Mouse (Mus musculus) kidney, adult 2 months (tissue): ENCODE measurements at regions not wholly inside any gene's neighbourhood (a gene's known extent, or its start where the extent isn't known, plus 50 kb on each side); places are given as distances from the start of the nearest gene placed in this dataset.

ENCODE experiments used
- CTCF ChIP-seq: fragments of 200-500 bp; conservative IDR thresholded peaks from 2 replicates; pipeline ENCODE4 v1.5.1; 2011; ENCODE audit warnings: low read depth, mild to moderate bottlenecking, control low read depth, low read length, moderate library complexity, mixed read lengths; ENCODE audit not compliant: insufficient read depth, insufficient read length
- POLR2A ChIP-seq: fragments of 200-500 bp; IDR thresholded peaks from one replicate; pipeline ENCODE4 v1.6.1; 2011; ENCODE audit warnings: low read depth, low read length, control low read depth

DNA sequence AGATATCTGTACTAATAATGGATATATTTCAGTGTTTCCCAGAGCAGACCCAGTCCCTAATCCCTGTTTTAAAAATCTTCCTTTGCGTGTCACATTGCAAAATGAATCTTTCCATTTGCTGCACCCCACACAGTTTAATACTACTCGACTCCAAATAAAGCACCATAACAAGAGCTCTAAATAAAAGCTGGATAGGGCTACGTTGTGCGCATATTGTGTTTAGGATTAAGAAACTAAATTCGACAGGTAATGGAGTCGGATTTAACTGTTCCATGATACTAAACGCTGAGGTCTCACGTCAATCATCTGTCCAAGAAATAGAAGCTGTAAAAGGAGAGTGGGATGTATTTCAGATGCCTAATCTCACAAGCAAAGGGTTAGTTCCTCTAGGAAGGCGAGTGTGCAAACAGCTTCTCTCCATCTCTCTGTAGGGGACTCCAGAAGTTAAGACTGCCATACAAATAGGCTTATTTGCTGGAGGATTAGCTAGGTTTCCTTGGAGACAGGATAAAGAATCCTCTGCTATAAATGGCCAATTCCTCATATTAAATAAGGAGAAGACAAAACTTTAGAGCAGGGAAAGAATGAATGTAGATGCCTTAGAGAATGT is 544.6 kb downstream of the Olfm4 start:
- no peak for TF ChIP-seq POLR2A
- TF ChIP-seq CTCF, result no peak
